Mouse (Mus musculus) splenic B cell, adult 2 months (primary cell): ENCODE measurements around the gene Stx6.

Source experiments
- DNase-seq: peaks from one replicate; pipeline ENCODE4 v3.0.0-alpha.2; 2011; ENCODE audit warnings: low read depth, low spot score
- H3K27me3 ChIP-seq: 2 replicates; pipeline ENCODE4 v1.6.1; 2012; ENCODE audit warnings: mild to moderate bottlenecking, low read length, moderate library complexity, mixed read lengths; ENCODE audit not compliant: control insufficient read depth, poor library complexity, insufficient read depth, severe bottlenecking
- H3K36me3 ChIP-seq: 2 replicates; pipeline ENCODE4 v1.6.1; 2012; ENCODE audit warnings: mild to moderate bottlenecking, low read length, moderate library complexity, mixed read lengths; ENCODE audit not compliant: control insufficient read depth, poor library complexity, insufficient read depth, severe bottlenecking

The Stx6 gene

GRCm38 (mm10) chr1:155210011-155210763, 51.7 kb downstream of the Stx6 start:
- Histone ChIP-seq H3K27me3 (no peaks in the 10 kb centered on the region), H3K36me3 (no peaks in the 10 kb centered on the region)
- DNase-seq = no peak

- no peaks in the 10 kb centered on the region for H3K27me3 ChIP-seq
- H3K36me3 ChIP-seq = no peaks in the 10 kb centered on the region
- DNase-seq = no peak
These were observed 52.5 kb downstream of the Stx6 start for GRCm38 (mm10) chr1:155211017-155211416.

- no peak for DNase-seq
- H3K27me3 ChIP-seq = no peaks in the 10 kb centered on the region
- H3K36me3 ChIP-seq = no peaks in the 10 kb centered on the region
These were observed 53.6 kb downstream of the Stx6 start for GRCm38 (mm10) chr1:155212081-155212480.

- Histone ChIP-seq H3K27me3 (no peaks in the 10 kb centered on the region), H3K36me3 (no peaks in the 10 kb centered on the region)
- no peak for DNase-seq
These were observed 54.0 kb downstream of the Stx6 start for GRCm38 (mm10) chr1:155212493-155212892.

GRCm38 (mm10) chr1:155212936-155213774, 54.6 kb downstream of the Stx6 start:
- no peak for DNase-seq
- Histone ChIP-seq H3K27me3 (no peaks in the 10 kb centered on the region), H3K36me3 (no peaks in the 10 kb centered on the region)

- H3K27me3 ChIP-seq = no peaks in the 10 kb centered on the region
- H3K36me3 ChIP-seq = no peaks in the 10 kb centered on the region
- no peak for DNase-seq
These were observed 55.4 kb downstream of the Stx6 start for GRCm38 (mm10) chr1:155213912-155214311.

- Histone ChIP-seq H3K27me3 (no peaks in the 10 kb centered on the region), H3K36me3 (no peaks in the 10 kb centered on the region)
- peak; percentile 20 for DNase-seq
These were observed 56.7 kb downstream of the Stx6 start for GRCm38 (mm10) chr1:155215066-155215764.

GRCm38 (mm10) chr1:155216313-155216712, 57.8 kb downstream of the Stx6 start:
- H3K27me3 ChIP-seq = no peaks in the 10 kb centered on the region
- no peaks in the 10 kb centered on the region for H3K36me3 ChIP-seq
- DNase-seq = no peak

GRCm38 (mm10) chr1:155216844-155217243, 58.3 kb downstream of the Stx6 start:
- no peaks in the 10 kb centered on the region for H3K36me3 ChIP-seq
- DNase-seq = no peak
- no peaks in the 10 kb centered on the region for H3K27me3 ChIP-seq

GRCm38 (mm10) chr1:155217865-155218541, 59.5 kb downstream of the Stx6 start:
- no peaks in the 10 kb centered on the region for H3K27me3 ChIP-seq
- peak; percentile 78 for DNase-seq
- no peaks in the 10 kb centered on the region for H3K36me3 ChIP-seq

GRCm38 (mm10) chr1:155218924-155219323, 60.4 kb downstream of the Stx6 start:
- no peak for DNase-seq
- Histone ChIP-seq H3K27me3 (no peaks in the 10 kb centered on the region), H3K36me3 (no peaks in the 10 kb centered on the region)

GRCm38 (mm10) chr1:155222101-155222669, 63.7 kb downstream of the Stx6 start:
- Histone ChIP-seq H3K36me3 (no peaks in the 10 kb centered on the region; the same call in 1 of the 2 replicates), H3K27me3 (no peaks in the 10 kb centered on the region)
- DNase-seq = no peak

- Histone ChIP-seq H3K27me3 (no peaks in the 10 kb centered on the region), H3K36me3 (no peaks in the 10 kb centered on the region; the same call in 1 of the 2 replicates)
- peak; percentile 82 for DNase-seq
These were observed 64.5 kb downstream of the Stx6 start for GRCm38 (mm10) chr1:155223036-155223435.
